ENCODE assay signal across 26 mouse cellular contexts in genomic region chr15:102963259-102963658, GRCm38 (mm10). TPM values are rescaled to one million over a fixed set of nuclear protein-coding genes. Genes with fewer than 3 reads are reported as not detected.
DNase-seq lines count a peak whose midpoint lies in the region; ATAC-seq and TF ChIP-seq lines count a peak whose summit lies in the region.
"Had no signal": no experiment of that assay in that cellular context is flagged by ENCODE, and none has a peak within 500 bp of the region (broad histone marks: within the 10 kb centered on the region; RNA-seq: fewer than 3 reads in every experiment).

No protein-coding gene starts in this region.

- 0 out of 2 replicates have a peak overlapping the region, but pooled peaks have one; percentile 3 for H3K9ac ChIP-seq in intestine, embryonic 14.5 days (ENCODE audit: low read length)
- no peak overlapping the region for H3K9ac ChIP-seq in intestine, embryonic 16.5 days (ENCODE audit: low read depth, low read length)
- H3K9ac ChIP-seq in kidney, postnatal 0 days (ENCODE audit: low read depth, low read length): peak overlapping the region; percentile 74
- H3K9ac ChIP-seq: heart, embryonic 12.5 days; liver, embryonic 15.5 days had no signal

- ATAC-seq in intestine, embryonic 14.5 days (replicated peaks; ENCODE audit: low FRiP score, low TSS enrichment, low read depth): no peak
- ATAC-seq in intestine, embryonic 16.5 days: no peak
- no peak for ATAC-seq in kidney, postnatal 0 days (replicated peaks; ENCODE audit: low FRiP score, low read depth)
- ATAC-seq: hindbrain, embryonic 16.5 days; midbrain, embryonic 16.5 days had no signal

- peak; percentile 15 for TF ChIP-seq POLR2A in myocyte (IDR thresholded peaks at IDR 0.05; ENCODE audit: insufficient read length, low read depth)

- no peak for TF ChIP-seq CTCF in E14TG2a.4 (conservative IDR thresholded peaks at IDR 0.05; ENCODE audit: low read length)
- TF ChIP-seq CTCF in kidney, postnatal 0 days (IDR thresholded peaks at IDR 0.05; ENCODE audit: low read depth): no peak

- no peaks in the 10 kb centered on the region for H3K36me3 ChIP-seq in intestine, embryonic 14.5 days (ENCODE audit: control insufficient read depth, insufficient read depth, low read length)
- H3K36me3 ChIP-seq in intestine, embryonic 16.5 days (ENCODE audit: control insufficient read depth, insufficient read depth, low read length): no peaks in the 10 kb centered on the region
- H3K36me3 ChIP-seq in E14TG2a.4 (ENCODE audit: insufficient read depth, low read length) (no peaks in the 10 kb centered on the region), myocyte (ENCODE audit: control insufficient read depth, insufficient read depth) (no peaks in the 10 kb centered on the region)
- H3K36me3 ChIP-seq in kidney, postnatal 0 days (ENCODE audit: insufficient read depth, low read length): no peaks in the 10 kb centered on the region
- H3K36me3 ChIP-seq in forebrain, embryonic 10.5 days (replicated peaks): no peaks in the 10 kb centered on the region
- H3K36me3 ChIP-seq: heart, embryonic 12.5 days; liver, embryonic 15.5 days had no signal

- no peak overlapping the region for H3K27ac ChIP-seq in intestine, embryonic 14.5 days (ENCODE audit: low read depth)
- no peak overlapping the region for H3K27ac ChIP-seq in intestine, embryonic 16.5 days (ENCODE audit: low read length)
- peak overlapping the region; percentile 91 for H3K27ac ChIP-seq in kidney, postnatal 0 days
- no peak overlapping the region for H3K27ac ChIP-seq in forebrain, embryonic 10.5 days
- H3K27ac ChIP-seq: liver, embryonic 15.5 days had no signal

- H3K4me3 ChIP-seq in intestine, embryonic 14.5 days (ENCODE audit: low read depth, low read length): no peak overlapping the region
- no peak overlapping the region for H3K4me3 ChIP-seq in intestine, embryonic 16.5 days (ENCODE audit: low read length)
- H3K4me3 ChIP-seq in E14TG2a.4 (replicated peaks; ENCODE audit: low read length) (0 out of 2 replicates have a peak overlapping the region, but pooled peaks have one; percentile 3), myocyte (peak overlapping the region; percentile 85)
- peak overlapping the region; percentile 51 for H3K4me3 ChIP-seq in kidney, postnatal 0 days (replicated peaks; ENCODE audit: low read depth, low read length)
- H3K4me3 ChIP-seq in forebrain, embryonic 10.5 days: no peak overlapping the region
- H3K4me3 ChIP-seq: heart, embryonic 12.5 days; liver, embryonic 15.5 days had no signal

- peak overlapping the region; percentile 30; the same call in 1 of the 2 replicates for H3K4me2 ChIP-seq in intestine, embryonic 14.5 days (ENCODE audit: low read length)
- no peak overlapping the region for H3K4me2 ChIP-seq in intestine, embryonic 16.5 days (ENCODE audit: low read depth, low read length)
- H3K4me2 ChIP-seq in kidney, postnatal 0 days (ENCODE audit: low read length): peak overlapping the region; percentile 90
- peak overlapping the region; percentile 100 for H3K4me2 ChIP-seq in myocyte (ENCODE audit: low read depth)
- H3K4me2 ChIP-seq: heart, embryonic 12.5 days; liver, embryonic 15.5 days had no signal

- no peak for DNase-seq in intestine, embryonic 14.5 days (ENCODE audit: low spot score)
- no peak for DNase-seq in kidney, postnatal 0 days (ENCODE audit: low spot score)
- DNase-seq in forebrain, embryonic 10.5 days (ENCODE audit: extremely low spot score, low spot score): no peak
- no peak for DNase-seq in adrenal gland, adult 2 months
- DNase-seq in lung, postnatal 14 days: no peak
- DNase-seq: cerebellum, postnatal 25 days; heart, postnatal 36 days; right cerebral cortex, postnatal 4 days; thymus, postnatal 14 days had no signal

- H3K79me2 ChIP-seq in myocyte (ENCODE audit: control insufficient read depth, insufficient read depth): peaks cover 95% of the 10 kb centered on the region

- peaks cover 4% of the 10 kb centered on the region; the same call in 1 of the 2 replicates for H3K4me1 ChIP-seq in intestine, embryonic 14.5 days (replicated peaks; ENCODE audit: control insufficient read depth, insufficient read depth, low read length)
- peaks cover 10% of the 10 kb centered on the region; the same call in 1 of the 2 replicates for H3K4me1 ChIP-seq in intestine, embryonic 16.5 days (ENCODE audit: control insufficient read depth, insufficient read depth, low read length)
- peaks cover 59% of the 10 kb centered on the region for H3K4me1 ChIP-seq in E14TG2a.4 (replicated peaks; ENCODE audit: low read depth, low read length)
- H3K4me1 ChIP-seq in kidney, postnatal 0 days (replicated peaks; ENCODE audit: insufficient read depth, low read length): peaks cover 18% of the 10 kb centered on the region
- peaks cover 6% of the 10 kb centered on the region for H3K4me1 ChIP-seq in forebrain, embryonic 10.5 days
- H3K4me1 ChIP-seq: liver, embryonic 15.5 days had no signal

- H3K9me3 ChIP-seq in intestine, embryonic 14.5 days (ENCODE audit: control insufficient read depth, low read length): no peaks in the 10 kb centered on the region
- H3K9me3 ChIP-seq in intestine, embryonic 16.5 days (ENCODE audit: control insufficient read depth, low read length): no peaks in the 10 kb centered on the region
- H3K9me3 ChIP-seq in E14TG2a.4 (ENCODE audit: low read length): no peaks in the 10 kb centered on the region
- no peaks in the 10 kb centered on the region for H3K9me3 ChIP-seq in kidney, postnatal 0 days (replicated peaks; ENCODE audit: low read length)
- no peaks in the 10 kb centered on the region for H3K9me3 ChIP-seq in forebrain, embryonic 10.5 days
- H3K9me3 ChIP-seq: heart, embryonic 12.5 days; liver, embryonic 15.5 days; megakaryocyte, embryonic 14.5 days had no signal

- peaks cover 98% of the 10 kb centered on the region for H3K27me3 ChIP-seq in intestine, embryonic 14.5 days (replicated peaks; ENCODE audit: control insufficient read depth, insufficient read depth, low read length)
- H3K27me3 ChIP-seq in intestine, embryonic 16.5 days (replicated peaks; ENCODE audit: control insufficient read depth, insufficient read depth, low read length): peaks cover 84% of the 10 kb centered on the region
- H3K27me3 ChIP-seq in E14TG2a.4 (ENCODE audit: insufficient read depth, low read length) (peaks cover 93% of the 10 kb centered on the region), myocyte (ENCODE audit: control insufficient read depth, insufficient read depth, insufficient read length) (no peaks in the 10 kb centered on the region)
- no peaks in the 10 kb centered on the region for H3K27me3 ChIP-seq in kidney, postnatal 0 days (ENCODE audit: insufficient read depth, low read length)
- H3K27me3 ChIP-seq in forebrain, embryonic 10.5 days (ENCODE audit: poor library complexity, severe bottlenecking): peaks cover 100% of the 10 kb centered on the region

- 5% methylated on average over 8 of the region's 8 CpGs for WGBS in intestine, embryonic 14.5 days
- WGBS in intestine, embryonic 16.5 days: 2% methylated on average over 8 of the region's 8 CpGs
- WGBS in kidney, postnatal 0 days: 16% methylated on average over 8 of the region's 8 CpGs
- WGBS in forebrain, embryonic 10.5 days: 4% methylated on average over 8 of the region's 8 CpGs

- peak overlapping the region; percentile 11 for H3ac ChIP-seq in myocyte (ENCODE audit: control insufficient read depth, insufficient read length)

RNA-seq across cellular contexts. Expression of gene Hoxc10, which starts 3.3 kb away (rescaled TPM):
- polyA plus RNA-seq in intestine, embryonic 14.5 days (2014; fragmentation: Nextera tagmentation; extraction: Ambion mirVana): 2.6 and 3.1 TPM in 2 replicates
- 1.1 and 1.3 TPM in 2 replicates for polyA plus RNA-seq in intestine, embryonic 16.5 days (2015; fragmentation: Nextera tagmentation; extraction: Ambion mirVana)
- 30.6 and 34.1 TPM in 2 replicates for polyA plus RNA-seq in kidney, postnatal 0 days (2015; fragmentation: Nextera tagmentation; extraction: Ambion mirVana)
- 43.5 TPM for polyA plus RNA-seq in myocyte (2012; fragmentation: generic; extraction: Trizol)
- not detected in 2 replicates for polyA plus RNA-seq in forebrain, embryonic 10.5 days (2016; fragmentation: Nextera tagmentation; extraction: Ambion mirVana)
- total RNA-seq in adrenal gland, adult 2 months (2021): under 1 TPM; 0.31 to 0.43 TPM
- 0.10 TPM in 1 of 2 replicates, not detected in the other for polyA plus RNA-seq in adrenal gland, adult 2 months (2012; rRNA removed)
- total RNA-seq: heart, postnatal 36 days; layer of hippocampus, postnatal 25 days; left cerebral cortex, postnatal 36 days; neutrophil, adult 5-6 weeks had no signal
- polyA plus RNA-seq: embryonic facial prominence, embryonic 11.5 days; heart, embryonic 12.5 days; hindbrain, embryonic 16.5 days; liver, embryonic 15.5 days; lung, postnatal 0 days; midbrain, embryonic 16.5 days had no signal

RNA-seq across cellular contexts. Expression of gene Hoxc5, which starts 4.0 kb away (rescaled TPM):
- 12.2 and 14.1 TPM in 2 replicates for polyA plus RNA-seq in intestine, embryonic 14.5 days (2014; fragmentation: Nextera tagmentation; extraction: Ambion mirVana)
- polyA plus RNA-seq in intestine, embryonic 16.5 days (2015; fragmentation: Nextera tagmentation; extraction: Ambion mirVana): 6.8 and 7.2 TPM in 2 replicates
- 2.7 and 3.9 TPM in 2 replicates for polyA plus RNA-seq in kidney, postnatal 0 days (2015; fragmentation: Nextera tagmentation; extraction: Ambion mirVana)
- polyA plus RNA-seq in myocyte (2012; fragmentation: generic; extraction: Trizol): 1.2 TPM
- not detected in 2 replicates for polyA plus RNA-seq in forebrain, embryonic 10.5 days (2016; fragmentation: Nextera tagmentation; extraction: Ambion mirVana)
- 10 to 100 TPM in 1 of 2 experiments, 1 to 10 TPM in 1; 6.7 to 10.3 TPM for total RNA-seq in adrenal gland, adult 2 months (2021)
- 7.0 and 7.5 TPM in 2 replicates for polyA plus RNA-seq in adrenal gland, adult 2 months (2012; rRNA removed)
- total RNA-seq: heart, postnatal 36 days; layer of hippocampus, postnatal 25 days; left cerebral cortex, postnatal 36 days; neutrophil, adult 5-6 weeks had no signal
- polyA plus RNA-seq: lung, postnatal 0 days; midbrain, embryonic 16.5 days had no signal

RNA-seq across cellular contexts. Expression of gene Hoxc11, which starts 9.0 kb away (rescaled TPM):
- polyA plus RNA-seq in intestine, embryonic 14.5 days (2014; fragmentation: Nextera tagmentation; extraction: Ambion mirVana): 0.11 TPM in 2 replicates
- polyA plus RNA-seq in intestine, embryonic 16.5 days (2015; fragmentation: Nextera tagmentation; extraction: Ambion mirVana): 0.06 TPM in 1 of 2 replicates, not detected in the other
- polyA plus RNA-seq in kidney, postnatal 0 days (2015; fragmentation: Nextera tagmentation; extraction: Ambion mirVana): 1.5 and 1.8 TPM in 2 replicates
- polyA plus RNA-seq in myocyte (2012; fragmentation: generic; extraction: Trizol): 20.5 TPM
- not detected in 2 replicates for polyA plus RNA-seq in forebrain, embryonic 10.5 days (2016; fragmentation: Nextera tagmentation; extraction: Ambion mirVana)
- total RNA-seq in adrenal gland, adult 2 months (2021): not detected
- polyA plus RNA-seq in adrenal gland, adult 2 months (2012; rRNA removed): not detected in 2 replicates
- total RNA-seq: adrenal gland, adult 18-20 months; heart, postnatal 36 days; layer of hippocampus, postnatal 25 days; left cerebral cortex, postnatal 36 days; MEL; neutrophil, adult 5-6 weeks had no signal
- polyA plus RNA-seq: embryonic facial prominence, embryonic 11.5 days; heart, embryonic 12.5 days; hindbrain, embryonic 16.5 days; large intestine, adult 2 months; liver, embryonic 15.5 days; lung, postnatal 0 days; midbrain, embryonic 16.5 days had no signal

RNA-seq across cellular contexts. Expression of gene Hoxc9, which starts 13.0 kb away (rescaled TPM):
- 1.7 and 1.9 TPM in 2 replicates for polyA plus RNA-seq in intestine, embryonic 14.5 days (2014; fragmentation: Nextera tagmentation; extraction: Ambion mirVana)
- polyA plus RNA-seq in intestine, embryonic 16.5 days (2015; fragmentation: Nextera tagmentation; extraction: Ambion mirVana): 0.49 and 0.76 TPM in 2 replicates
- polyA plus RNA-seq in kidney, postnatal 0 days (2015; fragmentation: Nextera tagmentation; extraction: Ambion mirVana): 11.0 and 12.4 TPM in 2 replicates
- 10.5 TPM for polyA plus RNA-seq in myocyte (2012; fragmentation: generic; extraction: Trizol)
- not detected in 2 replicates for polyA plus RNA-seq in forebrain, embryonic 10.5 days (2016; fragmentation: Nextera tagmentation; extraction: Ambion mirVana)
- total RNA-seq in adrenal gland, adult 2 months (2021): 1 to 10 TPM in 1 of 2 experiments, under 1 TPM in 1; 0.49 to 1.8 TPM
- polyA plus RNA-seq in adrenal gland, adult 2 months (2012; rRNA removed): 3.7 and 6.7 TPM in 2 replicates
- total RNA-seq: heart, postnatal 36 days; layer of hippocampus, postnatal 25 days; left cerebral cortex, postnatal 36 days; neutrophil, adult 5-6 weeks had no signal
- polyA plus RNA-seq: embryonic facial prominence, embryonic 11.5 days; heart, embryonic 12.5 days; liver, embryonic 15.5 days; lung, postnatal 0 days; midbrain, embryonic 16.5 days had no signal

RNA-seq across cellular contexts. Expression of gene Hoxc12, which starts 26.7 kb away (rescaled TPM):
- not detected in 2 replicates for polyA plus RNA-seq in intestine, embryonic 14.5 days (2014; fragmentation: Nextera tagmentation; extraction: Ambion mirVana)
- not detected in 2 replicates for polyA plus RNA-seq in intestine, embryonic 16.5 days (2015; fragmentation: Nextera tagmentation; extraction: Ambion mirVana)
- polyA plus RNA-seq in kidney, postnatal 0 days (2015; fragmentation: Nextera tagmentation; extraction: Ambion mirVana): not detected in 2 replicates
- polyA plus RNA-seq in myocyte (2012; fragmentation: generic; extraction: Trizol): 5.6 TPM
- polyA plus RNA-seq in forebrain, embryonic 10.5 days (2016; fragmentation: Nextera tagmentation; extraction: Ambion mirVana): not detected in 2 replicates
- not detected for total RNA-seq in adrenal gland, adult 2 months (2021)
- polyA plus RNA-seq in adrenal gland, adult 2 months (2012; rRNA removed): not detected in 2 replicates
- total RNA-seq: adrenal gland, adult 18-20 months; heart, postnatal 36 days; layer of hippocampus, postnatal 25 days; left cerebral cortex, postnatal 36 days; MEL; neutrophil, adult 5-6 weeks had no signal
- polyA plus RNA-seq: embryonic facial prominence, embryonic 11.5 days; gonadal fat pad, adult 2 months; heart, embryonic 12.5 days; hindbrain, embryonic 16.5 days; large intestine, adult 2 months; liver, embryonic 15.5 days; lung, postnatal 0 days; midbrain, embryonic 16.5 days had no signal

Comparison
In these comparisons a context has a peak if more than half of its experiments do, and no peak if none do; other contexts are left out.
1. H3K4me3 ChIP-seq: peak in E14TG2a.4 (single experiment), kidney, postnatal 0 days (single experiment) and myocyte (single experiment); none in intestine, embryonic 14.5 days (single experiment), intestine, embryonic 16.5 days (single experiment) and forebrain, embryonic 10.5 days (single experiment).